Mouse (Mus musculus): Measurements from ENCODE around the gene Prss37. TPM values are rescaled to one million over a fixed set of nuclear protein-coding genes. Genes with fewer than 3 reads are reported as not detected.

Prss37 gene
- total RNA-seq (2014; rRNA removed; ENCODE audit: low replicate concordance) (not detected in 2 replicates), polyA plus RNA-seq (2015; fragmentation: Nextera tagmentation; extraction: Ambion mirVana) (not detected in 2 replicates)

DNA sequence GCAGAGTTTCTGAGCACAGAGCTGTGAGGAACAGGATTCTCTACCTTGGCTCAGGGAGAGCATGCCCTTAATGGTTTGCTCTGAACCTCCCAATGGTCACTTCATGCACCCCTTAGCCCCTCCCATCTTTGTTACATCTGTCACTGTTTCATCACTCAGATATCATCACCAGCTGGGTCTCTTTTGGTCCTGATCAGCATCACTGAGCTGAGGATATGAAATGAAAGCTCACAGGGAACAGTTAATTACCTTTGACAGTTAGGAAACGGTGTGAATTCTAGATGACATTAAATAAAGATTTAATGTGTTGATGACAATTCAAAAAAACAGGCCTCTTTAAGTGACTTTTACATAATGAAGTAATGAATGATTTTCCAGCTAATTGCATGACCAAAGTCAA, at the start of gene Prss37:
Gene Prss37 (minus strand): TSS at position 101 of the 400 bp plus-strand sequence.
- ATAC-seq (ENCODE audit: insufficient read depth, low read depth): no peak
- 58% methylated on average over 1 of the region's 1 CpGs for WGBS

DNA sequence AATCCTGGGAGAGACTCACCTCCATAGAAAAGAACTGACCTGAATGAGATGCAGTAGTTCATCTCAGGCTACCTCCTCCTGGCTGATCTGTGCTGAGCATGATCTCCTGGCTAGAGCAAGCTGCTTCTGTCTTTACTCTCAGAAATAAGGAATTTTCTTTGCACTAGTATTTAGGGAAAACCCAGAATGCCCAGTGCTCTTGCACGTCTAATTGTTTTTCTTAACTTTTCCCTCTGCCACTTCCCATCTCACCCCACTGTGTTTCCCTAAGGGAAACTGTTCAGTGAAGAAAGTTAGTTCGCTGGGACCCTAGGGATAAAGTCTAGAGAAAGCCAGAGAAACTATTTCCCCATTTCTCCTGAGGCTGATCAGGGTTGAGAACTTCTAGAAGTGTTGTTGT, 35.6 kb upstream of the Prss37 start, which contains the start of gene Olfr461:
Gene Olfr461 (minus strand): TSS at position 101 of the 400 bp plus-strand sequence.
- Histone ChIP-seq H3K4me2 (ENCODE audit: low read depth, low read length) (no peak within 1 kb of the TSS), H3K27me3 (ENCODE audit: control insufficient read depth, insufficient read depth, low read length) (no peaks in the 10 kb centered on the region), H3K4me3 (ENCODE audit: low read depth, low read length) (no peak within 1 kb of the TSS), H3K27ac (ENCODE audit: low read depth) (no peak within 1 kb of the TSS), H3K9ac (replicated peaks; ENCODE audit: low read depth, low read length) (no peak within 1 kb of the TSS), H3K36me3 (replicated peaks; ENCODE audit: control insufficient read depth, insufficient read depth, low read length) (no peaks in the 10 kb centered on the region), H3K9me3 (replicated peaks; ENCODE audit: control insufficient read depth, low read length) (no peaks in the 10 kb centered on the region), H3K4me1 (ENCODE audit: control insufficient read depth, insufficient read depth) (no peaks in the 10 kb centered on the region)
- ATAC-seq (ENCODE audit: insufficient read depth, low read depth) (no peak), DNase-seq (ENCODE audit: low spot score) (no peak)
- 74% methylated on average over 2 of the region's 2 CpGs for WGBS
- TF ChIP-seq EP300 (IDR thresholded peaks at IDR 0.05; ENCODE audit: low read depth) (no peak), CTCF (IDR thresholded peaks at IDR 0.05; ENCODE audit: low read depth) (no peak)

More for the DNA sequence above, at the start of gene Prss37:
- Histone ChIP-seq H3K27ac (ENCODE audit: low read depth) (no peak within 1 kb of the TSS), H3K36me3 (replicated peaks; ENCODE audit: control insufficient read depth, insufficient read depth, low read length) (no peaks in the 10 kb centered on the region), H3K4me3 (ENCODE audit: low read depth, low read length) (no peak within 1 kb of the TSS), H3K4me2 (ENCODE audit: low read depth, low read length) (no peak within 1 kb of the TSS), H3K9me3 (replicated peaks; ENCODE audit: control insufficient read depth, low read length) (no peaks in the 10 kb centered on the region), H3K4me1 (ENCODE audit: control insufficient read depth, insufficient read depth) (no peaks in the 10 kb centered on the region), H3K9ac (replicated peaks; ENCODE audit: low read depth, low read length) (no peak within 1 kb of the TSS), H3K27me3 (ENCODE audit: control insufficient read depth, insufficient read depth, low read length) (no peaks in the 10 kb centered on the region)
- TF ChIP-seq EP300 (IDR thresholded peaks at IDR 0.05; ENCODE audit: low read depth): no peak
- DNase-seq (ENCODE audit: low spot score): no peak

DNA sequence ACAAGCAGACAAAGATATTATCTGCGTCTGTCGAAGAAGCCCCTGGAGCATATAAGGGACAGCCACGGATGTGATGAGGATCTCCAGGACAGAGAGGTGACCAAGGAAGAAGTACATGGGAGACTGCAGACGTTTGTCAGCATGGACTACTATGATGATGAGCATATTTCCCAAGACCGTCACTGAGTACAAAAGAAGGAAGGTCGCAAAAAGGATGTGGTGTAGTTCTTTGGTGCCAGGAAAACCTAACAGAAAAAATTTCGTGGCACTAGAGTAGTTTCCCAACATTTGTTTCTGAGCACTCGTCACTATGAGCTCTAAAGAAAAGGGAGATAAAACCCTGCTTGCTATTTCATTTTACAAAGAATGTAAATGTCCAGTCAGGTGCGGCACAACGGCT, 25.4 kb upstream of the Prss37 start:
- H3K4me2 ChIP-seq (ENCODE audit: low read depth, low read length): no peak overlapping the region
- no peak overlapping the region for H3K4me3 ChIP-seq (ENCODE audit: low read depth, low read length)
- H3K9me3 ChIP-seq (replicated peaks; ENCODE audit: control insufficient read depth, low read length): no peaks in the 10 kb centered on the region
- ATAC-seq (ENCODE audit: insufficient read depth, low read depth) (no peak), DNase-seq (ENCODE audit: low spot score) (no peak)
- H3K36me3 ChIP-seq (replicated peaks; ENCODE audit: control insufficient read depth, insufficient read depth, low read length): no peaks in the 10 kb centered on the region
- H3K27ac ChIP-seq (ENCODE audit: low read depth): no peak overlapping the region
- H3K27me3 ChIP-seq (ENCODE audit: control insufficient read depth, insufficient read depth, low read length): no peaks in the 10 kb centered on the region
- 66% methylated on average over 10 of the region's 10 CpGs for WGBS
- TF ChIP-seq EP300 (IDR thresholded peaks at IDR 0.05; ENCODE audit: low read depth) (no peak), CTCF (IDR thresholded peaks at IDR 0.05; ENCODE audit: low read depth) (no peak)
- H3K9ac ChIP-seq (replicated peaks; ENCODE audit: low read depth, low read length): no peak overlapping the region
- H3K4me1 ChIP-seq (ENCODE audit: control insufficient read depth, insufficient read depth): no peaks in the 10 kb centered on the region

DNA sequence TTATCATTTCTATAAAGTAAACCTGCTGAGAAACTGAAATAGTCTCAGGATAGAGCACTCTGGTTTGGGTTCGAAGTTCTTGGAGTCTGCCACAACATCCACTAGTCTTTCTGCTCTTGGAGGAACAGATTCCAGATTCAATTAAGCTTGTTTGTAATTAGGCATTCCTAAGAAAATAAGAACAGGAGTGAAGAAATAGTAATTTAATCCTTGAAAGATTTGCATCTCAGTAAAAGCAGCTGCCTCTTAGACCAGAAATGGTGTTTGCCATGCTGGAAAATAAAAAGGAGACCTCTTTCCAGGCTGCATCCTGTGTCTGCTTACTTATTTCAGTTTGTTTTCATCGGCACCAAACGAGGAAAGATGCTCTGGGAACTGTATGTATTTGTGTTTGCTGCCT, 26.1 kb downstream of the Prss37 start, which contains the start of gene Tas2r108:
Gene Tas2r108 (plus strand): TSS at position 301 of the 400 bp plus-strand sequence.
- Histone ChIP-seq H3K4me2 (ENCODE audit: low read depth, low read length) (no peak within 1 kb of the TSS), H3K9ac (replicated peaks; ENCODE audit: low read depth, low read length) (no peak within 1 kb of the TSS), H3K27ac (ENCODE audit: low read depth) (no peak within 1 kb of the TSS), H3K4me1 (ENCODE audit: control insufficient read depth, insufficient read depth) (no peaks in the 10 kb centered on the region), H3K4me3 (ENCODE audit: low read depth, low read length) (no peak within 1 kb of the TSS), H3K27me3 (ENCODE audit: control insufficient read depth, insufficient read depth, low read length) (no peaks in the 10 kb centered on the region), H3K9me3 (replicated peaks; ENCODE audit: control insufficient read depth, low read length) (no peaks in the 10 kb centered on the region), H3K36me3 (replicated peaks; ENCODE audit: control insufficient read depth, insufficient read depth, low read length) (no peaks in the 10 kb centered on the region)
- ATAC-seq (ENCODE audit: insufficient read depth, low read depth) (no peak), DNase-seq (ENCODE audit: low spot score) (no peak)
- WGBS: 71% methylated on average over 3 of the region's 3 CpGs
- TF ChIP-seq EP300 (IDR thresholded peaks at IDR 0.05; ENCODE audit: low read depth) (no peak), CTCF (IDR thresholded peaks at IDR 0.05; ENCODE audit: low read depth) (no peak)

DNA sequence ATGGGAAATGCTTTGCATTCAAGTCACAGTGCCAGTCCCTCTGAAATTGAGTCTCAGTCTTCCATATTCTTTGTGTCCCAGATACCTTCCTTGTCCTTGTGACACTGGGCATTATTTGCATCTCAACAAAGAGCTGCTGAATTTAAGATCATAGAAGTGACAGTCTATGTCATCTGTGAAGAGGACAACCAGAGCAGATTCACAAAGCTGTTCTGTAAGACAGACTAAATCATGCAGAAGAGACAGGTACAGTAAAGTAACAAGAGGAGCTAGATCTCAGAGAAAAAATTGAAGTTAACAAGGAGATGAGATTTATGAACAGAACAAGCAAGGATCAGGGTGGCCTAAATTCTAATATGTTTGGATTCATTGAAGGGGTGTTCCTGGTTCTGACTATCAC, 28.4 kb downstream of the Prss37 start, which contains the start of gene Tas2r137:
Gene Tas2r137 (plus strand): TSS at position 301 of the 400 bp plus-strand sequence.
- ATAC-seq (ENCODE audit: insufficient read depth, low read depth) (no peak), DNase-seq (ENCODE audit: low spot score) (no peak)
- Histone ChIP-seq H3K9ac (replicated peaks; ENCODE audit: low read depth, low read length) (no peak within 1 kb of the TSS), H3K9me3 (replicated peaks; ENCODE audit: control insufficient read depth, low read length) (no peaks in the 10 kb centered on the region), H3K4me3 (ENCODE audit: low read depth, low read length) (no peak within 1 kb of the TSS), H3K27ac (ENCODE audit: low read depth) (no peak within 1 kb of the TSS), H3K4me1 (ENCODE audit: control insufficient read depth, insufficient read depth) (no peaks in the 10 kb centered on the region), H3K36me3 (replicated peaks; ENCODE audit: control insufficient read depth, insufficient read depth, low read length) (no peaks in the 10 kb centered on the region), H3K4me2 (ENCODE audit: low read depth, low read length) (no peak within 1 kb of the TSS), H3K27me3 (ENCODE audit: control insufficient read depth, insufficient read depth, low read length) (no peaks in the 10 kb centered on the region)
- TF ChIP-seq CTCF (IDR thresholded peaks at IDR 0.05; ENCODE audit: low read depth): no peak
- no peak for TF ChIP-seq EP300 (IDR thresholded peaks at IDR 0.05; ENCODE audit: low read depth)

DNA sequence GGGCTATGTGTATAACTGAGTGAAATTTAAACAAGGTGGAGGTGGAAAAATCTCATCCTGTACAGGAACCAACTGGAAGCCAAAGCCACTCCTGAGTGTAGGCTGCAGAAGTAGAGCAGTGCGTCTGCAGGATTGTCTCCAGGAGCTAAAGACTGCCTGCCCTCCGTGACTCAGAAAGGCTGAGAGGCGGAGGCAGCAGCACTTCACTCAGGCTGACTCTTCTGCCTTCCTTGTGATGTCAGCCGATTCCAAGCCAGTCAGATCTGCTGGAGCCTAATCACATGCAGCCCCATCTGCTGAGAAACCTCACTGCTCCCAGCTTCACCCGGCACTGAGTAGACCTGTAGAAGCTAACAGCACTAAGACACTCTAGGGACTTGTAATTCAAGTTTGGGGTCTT, 37.0 kb downstream of the Prss37 start:
- Histone ChIP-seq H3K9ac (replicated peaks; ENCODE audit: low read depth, low read length) (no peak overlapping the region), H3K27ac (ENCODE audit: low read depth) (no peak overlapping the region), H3K4me2 (ENCODE audit: low read depth, low read length) (no peak overlapping the region), H3K4me3 (ENCODE audit: low read depth, low read length) (no peak overlapping the region), H3K36me3 (replicated peaks; ENCODE audit: control insufficient read depth, insufficient read depth, low read length) (peaks cover 58% of the 10 kb centered on the region), H3K9me3 (replicated peaks; ENCODE audit: control insufficient read depth, low read length) (no peaks in the 10 kb centered on the region), H3K4me1 (ENCODE audit: control insufficient read depth, insufficient read depth) (no peaks in the 10 kb centered on the region), H3K27me3 (ENCODE audit: control insufficient read depth, insufficient read depth, low read length) (no peaks in the 10 kb centered on the region)
- TF ChIP-seq EP300 (IDR thresholded peaks at IDR 0.05; ENCODE audit: low read depth) (no peak), CTCF (IDR thresholded peaks at IDR 0.05; ENCODE audit: low read depth) (no peak)
- ATAC-seq (ENCODE audit: insufficient read depth, low read depth) (no peak), DNase-seq (ENCODE audit: low spot score) (no peak)
- WGBS: 92% methylated on average over 5 of the region's 5 CpGs

Data from heart, postnatal 0 days (tissue).